Comparison of ENCODE assay signal across 8 mouse cellular contexts in genomic region chr12:73583813-73584609, GRCm38 (mm10). TPM values are rescaled to one million over a fixed set of nuclear protein-coding genes. Genes with fewer than 3 reads are reported as not detected.
DNase-seq lines count a peak whose midpoint lies in the region; ATAC-seq and TF ChIP-seq lines count a peak whose summit lies in the region.

No protein-coding gene starts in this region.

- no peak for DNase-seq in left cerebral cortex, adult 2 months (ENCODE audit: extremely low spot score in 1 of 2, low spot score in 2 of 2)
- DNase-seq in left cerebral cortex, postnatal 25 days (ENCODE audit: low spot score in 2 of 2), result no peak
- peak; percentile 65 for DNase-seq in embryo, embryonic 11 days
- peak; percentile 47 to 70 for DNase-seq in kidney, postnatal 25 days
- DNase-seq in thymus, postnatal 0 days (ENCODE audit: low spot score), result no peak

- H3K4me3 ChIP-seq in left cerebral cortex, adult 2 months, result peak overlapping the region; percentile 64
- H3K4me3 ChIP-seq in heart, embryonic 15.5 days, result peak overlapping the region; percentile 82

- TF ChIP-seq CTCF in left cerebral cortex, adult 2 months (IDR thresholded peaks at IDR 0.05), result peak; percentile 14

- no peak overlapping the region for H3K27ac ChIP-seq in left cerebral cortex, adult 2 months
- H3K27ac ChIP-seq in heart, embryonic 15.5 days, result peak overlapping the region; percentile 88

- ATAC-seq in heart, embryonic 15.5 days (replicated peaks; ENCODE audit: insufficient number of reproducible peaks, insufficient read depth, low FRiP score, low read depth), result peak; percentile 6; the same call in 1 of the 2 replicates
- ATAC-seq in megakaryocyte-erythroid progenitor cell, adult 5-6 weeks (replicated peaks; ENCODE audit: low FRiP score, low TSS enrichment, poor library complexity, severe bottlenecking), result peak; percentile 65
- ATAC-seq in activated CD4-positive, CD25-positive, alpha-beta regulatory T cell, adult 4 months, result no peak

- H3K27me3 ChIP-seq in heart, embryonic 15.5 days, result peaks cover 14% of the 10 kb centered on the region; the same call in 1 of the 2 replicates

- no peaks in the 10 kb centered on the region for H3K36me3 ChIP-seq in heart, embryonic 15.5 days

- peaks cover 20% of the 10 kb centered on the region for H3K4me1 ChIP-seq in heart, embryonic 15.5 days (replicated peaks)

- H3K9ac ChIP-seq in heart, embryonic 15.5 days, result peak overlapping the region; percentile 83

- peak overlapping the region; percentile 95 for H3K4me2 ChIP-seq in heart, embryonic 15.5 days

- WGBS in heart, embryonic 15.5 days, result 6% methylated on average over 33 of the region's 33 CpGs

- intact Hi-C loops in left cerebral cortex, adult 2 months (cut with DNase I), result no loop called here
- intact Hi-C loops in left cerebral cortex, postnatal 25 days (cut with DNase I), result loop anchor here (5.0 kb wide), 1 partner anchor 108 kb away; no protein-coding TSS in a partner anchor

- H3K9me3 ChIP-seq in heart, embryonic 15.5 days (replicated peaks), result no peaks in the 10 kb centered on the region

RNA-seq across cellular contexts. Expression of gene Prkch, which starts 0.6 kb away (rescaled TPM):
- 1 to 10 TPM; 4.1 to 5.7 TPM for total RNA-seq in left cerebral cortex, adult 2 months (2021)
- total RNA-seq in left cerebral cortex, postnatal 25 days (2021), result 1 to 10 TPM; 3.5 to 9.3 TPM
- polyA plus RNA-seq in heart, embryonic 15.5 days (2015; fragmentation: Nextera tagmentation; extraction: Ambion mirVana), result 11.3 and 15.8 TPM in 2 replicates
- total RNA-seq in megakaryocyte-erythroid progenitor cell, adult 5-6 weeks (2014; fragmentation: Nextera tagmentation), result 21.7 and 24.5 TPM in 2 replicates
- 22.9 and 24.9 TPM in 2 replicates for total RNA-seq in megakaryocyte-erythroid progenitor cell, adult 5-6 weeks (2017)
- 37.1 and 40.4 TPM in 2 replicates for polyA plus RNA-seq in thymus, postnatal 0 days (2015; fragmentation: Nextera tagmentation; extraction: Ambion mirVana)
- polyA plus RNA-seq in activated CD4-positive, CD25-positive, alpha-beta regulatory T cell, adult 4 months (2017; shearing (Covaris generic)), result 10 to 100 TPM; 80.9 to 82.1 TPM

RNA-seq across cellular contexts. Expression of gene Tmem30b, which starts 37.8 kb away (rescaled TPM):
- under 1 TPM in 1 of 2 experiments, not detected in 1; 0.11 TPM for total RNA-seq in left cerebral cortex, adult 2 months (2021)
- total RNA-seq in left cerebral cortex, postnatal 25 days (2021), result not detected
- polyA plus RNA-seq in heart, embryonic 15.5 days (2015; fragmentation: Nextera tagmentation; extraction: Ambion mirVana), result 0.52 and 3.7 TPM in 2 replicates
- not detected in 2 replicates for total RNA-seq in megakaryocyte-erythroid progenitor cell, adult 5-6 weeks (2014; fragmentation: Nextera tagmentation)
- total RNA-seq in megakaryocyte-erythroid progenitor cell, adult 5-6 weeks (2017), result not detected in 2 replicates
- 11.6 and 12.5 TPM in 2 replicates for polyA plus RNA-seq in thymus, postnatal 0 days (2015; fragmentation: Nextera tagmentation; extraction: Ambion mirVana)
- polyA plus RNA-seq in activated CD4-positive, CD25-positive, alpha-beta regulatory T cell, adult 4 months (2017; shearing (Covaris generic)), result not detected

Comparison
In these comparisons a context has a peak if more than half of its experiments do, and no peak if none do; other contexts are left out.
1. DNase-seq: peak in embryo, embryonic 11 days (single experiment) and kidney, postnatal 25 days (2 of 2); none in left cerebral cortex, adult 2 months (0 of 2), left cerebral cortex, postnatal 25 days (0 of 2) and thymus, postnatal 0 days (single experiment).